In genomic region chr1:172025201-172025904, GRCm38 (mm10) we compare ENCODE assay signal across 10 mouse cellular contexts. TPM values are rescaled to one million over a fixed set of nuclear protein-coding genes. Genes with fewer than 3 reads are reported as not detected.
DNase-seq lines count a peak whose midpoint lies in the region; ATAC-seq and TF ChIP-seq lines count a peak whose summit lies in the region.
"Had no signal": no experiment of that assay in that cellular context is flagged by ENCODE, and none has a peak within 500 bp of the region (broad histone marks: within the 10 kb centered on the region; RNA-seq: fewer than 3 reads in every experiment).

No protein-coding gene starts in this region.

- no peak for TF ChIP-seq POLR2A in cortical plate, adult 2 months (IDR thresholded peaks at IDR 0.05; ENCODE audit: extremely low read depth, insufficient read depth, low read length)

- intact Hi-C loops in gastrocnemius, adult 2 months (cut with DNase I) = no loop called here

- ATAC-seq in heart, embryonic 12.5 days (ENCODE audit: insufficient number of reproducible peaks, low FRiP score) = no peak
- ATAC-seq in forebrain, postnatal 0 days = no peak
- ATAC-seq in midbrain, embryonic 11.5 days (ENCODE audit: low FRiP score) = no peak

- peaks cover 35% of the 10 kb centered on the region for H3K4me1 ChIP-seq in heart, embryonic 12.5 days (replicated peaks)
- peaks cover 3% of the 10 kb centered on the region for H3K4me1 ChIP-seq in cortical plate, adult 2 months (ENCODE audit: control insufficient read depth, insufficient read depth, low read length)
- peaks cover 42% of the 10 kb centered on the region for H3K4me1 ChIP-seq in forebrain, postnatal 0 days (ENCODE audit: insufficient read depth)
- peaks cover 51% of the 10 kb centered on the region for H3K4me1 ChIP-seq in midbrain, embryonic 11.5 days (ENCODE audit: control insufficient read depth, insufficient read depth, low read length)

- WGBS in heart, embryonic 12.5 days = 62% methylated on average over 8 of the region's 8 CpGs
- 8% methylated on average over 8 of the region's 8 CpGs for WGBS in forebrain, postnatal 0 days
- 20% methylated on average over 8 of the region's 8 CpGs for WGBS in midbrain, embryonic 11.5 days

- no peak for DNase-seq in heart, adult 8-10 months (ENCODE audit: low spot score)
- DNase-seq in forebrain, postnatal 0 days = peak; percentile 53
- DNase-seq in midbrain, embryonic 11.5 days (ENCODE audit: low spot score, missing footprints) = peak; percentile 90
- DNase-seq in gastrocnemius, postnatal 25 days = no peak
- no peak for DNase-seq in gastrocnemius, adult 2 months
- DNase-seq in layer of hippocampus, adult 9-10 months (ENCODE audit: low spot score) = no peak
- DNase-seq: embryo, embryonic 11 days had no signal

- no peak overlapping the region for H3K27ac ChIP-seq in heart, embryonic 12.5 days (ENCODE audit: poor library complexity, severe bottlenecking)
- H3K27ac ChIP-seq in cortical plate, adult 2 months (ENCODE audit: insufficient read depth, low read length) = no peak overlapping the region
- H3K27ac ChIP-seq in forebrain, postnatal 0 days (ENCODE audit: low read depth, low read length) = peak overlapping the region; percentile 97
- H3K27ac ChIP-seq in midbrain, embryonic 11.5 days (ENCODE audit: low read depth, low read length) = peak overlapping the region; percentile 32; the same call in 1 of the 2 replicates
- H3K27ac ChIP-seq in gastrocnemius, adult 2 months = no peak overlapping the region

- no peaks in the 10 kb centered on the region for H3K9me3 ChIP-seq in heart, embryonic 12.5 days (replicated peaks)
- H3K9me3 ChIP-seq in forebrain, postnatal 0 days (ENCODE audit: low read length) = no peaks in the 10 kb centered on the region
- no peaks in the 10 kb centered on the region for H3K9me3 ChIP-seq in midbrain, embryonic 11.5 days (ENCODE audit: control insufficient read depth, low read length)

- H3K27me3 ChIP-seq in heart, embryonic 12.5 days (replicated peaks) = no peaks in the 10 kb centered on the region
- no peaks in the 10 kb centered on the region for H3K27me3 ChIP-seq in forebrain, postnatal 0 days (ENCODE audit: insufficient read depth, low read length)
- H3K27me3 ChIP-seq in midbrain, embryonic 11.5 days (ENCODE audit: control insufficient read depth, insufficient read depth, low read length) = no peaks in the 10 kb centered on the region

- peak overlapping the region; percentile 96; the same call in 1 of the 2 replicates for H3K9ac ChIP-seq in heart, embryonic 12.5 days
- H3K9ac ChIP-seq in forebrain, postnatal 0 days = peak overlapping the region; percentile 98
- peak overlapping the region; percentile 98 for H3K9ac ChIP-seq in midbrain, embryonic 11.5 days (ENCODE audit: low read length)

- H3K36me3 ChIP-seq in heart, embryonic 12.5 days = peaks cover 6% of the 10 kb centered on the region; the same call in 1 of the 2 replicates
- peaks cover 3% of the 10 kb centered on the region; the same call in 1 of the 2 replicates for H3K36me3 ChIP-seq in forebrain, postnatal 0 days (ENCODE audit: insufficient read depth)
- no peaks in the 10 kb centered on the region for H3K36me3 ChIP-seq in midbrain, embryonic 11.5 days (ENCODE audit: control insufficient read depth, insufficient read depth, low read length)

- H3K4me2 ChIP-seq in heart, embryonic 12.5 days = peak overlapping the region; percentile 89
- H3K4me2 ChIP-seq in forebrain, postnatal 0 days (ENCODE audit: low read depth) = peak overlapping the region; percentile 73
- peak overlapping the region; percentile 84 for H3K4me2 ChIP-seq in midbrain, embryonic 11.5 days

- TF ChIP-seq CTCF in cortical plate, adult 2 months (IDR thresholded peaks at IDR 0.05; ENCODE audit: extremely low read depth, insufficient read depth, low read length) = no peak
- TF ChIP-seq CTCF in forebrain, postnatal 0 days (IDR thresholded peaks at IDR 0.05; ENCODE audit: low read depth) = no peak
- TF ChIP-seq CTCF in gastrocnemius, adult 2 months (IDR thresholded peaks at IDR 0.05) = no peak

- peak overlapping the region; percentile 95 for H3K4me3 ChIP-seq in heart, embryonic 12.5 days
- peak overlapping the region; percentile 59; the same call in 1 of the 2 replicates for H3K4me3 ChIP-seq in cortical plate, adult 2 months (ENCODE audit: insufficient read depth, low read length)
- H3K4me3 ChIP-seq in forebrain, postnatal 0 days (ENCODE audit: low read depth, low read length) = peak overlapping the region; percentile 97
- peak overlapping the region; percentile 93 for H3K4me3 ChIP-seq in midbrain, embryonic 11.5 days (ENCODE audit: low read depth, low read length)
- H3K4me3 ChIP-seq in gastrocnemius, adult 2 months = no peak overlapping the region

RNA-seq across cellular contexts. Expression of gene Vangl2, which starts 2.9 kb away (rescaled TPM):
- 13.5 and 14.4 TPM in 2 replicates for polyA plus RNA-seq in heart, embryonic 12.5 days (2016; fragmentation: Nextera tagmentation; extraction: Ambion mirVana)
- total RNA-seq in heart, adult 8-10 months (2022) = 1 to 10 TPM in 2 of 4 experiments, under 1 TPM in 2; 0.86 to 1.7 (median 1.1) TPM
- 7.5 and 8.7 TPM in 2 replicates for polyA plus RNA-seq in cortical plate, adult 2 months (2012; rRNA removed)
- 47.2 and 63.4 TPM in 2 replicates for total RNA-seq in forebrain, postnatal 0 days (2014; rRNA removed)
- polyA plus RNA-seq in forebrain, postnatal 0 days (2015; fragmentation: Nextera tagmentation; extraction: Ambion mirVana) = 35.3 and 37.3 TPM in 2 replicates
- 49.3 and 52.9 TPM in 2 replicates for polyA plus RNA-seq in midbrain, embryonic 11.5 days (2014; fragmentation: Nextera tagmentation; extraction: Ambion mirVana)
- total RNA-seq in gastrocnemius, postnatal 25 days (2021) = under 1 TPM; 0.80 to 1.00 TPM
- total RNA-seq in gastrocnemius, adult 2 months (2021) = under 1 TPM; 0.47 to 0.54 TPM

RNA-seq across cellular contexts. Expression of gene Nhlh1, which starts 32.0 kb away (rescaled TPM):
- not detected in 2 replicates for polyA plus RNA-seq in heart, embryonic 12.5 days (2016; fragmentation: Nextera tagmentation; extraction: Ambion mirVana)
- total RNA-seq in heart, adult 8-10 months (2022) = not detected
- polyA plus RNA-seq in cortical plate, adult 2 months (2012; rRNA removed) = 0.52 and 0.57 TPM in 2 replicates
- total RNA-seq in forebrain, postnatal 0 days (2014; rRNA removed) = 0.95 and 1.0 TPM in 2 replicates
- polyA plus RNA-seq in forebrain, postnatal 0 days (2015; fragmentation: Nextera tagmentation; extraction: Ambion mirVana) = 0.20 and 0.47 TPM in 2 replicates
- 10.7 and 11.0 TPM in 2 replicates for polyA plus RNA-seq in midbrain, embryonic 11.5 days (2014; fragmentation: Nextera tagmentation; extraction: Ambion mirVana)
- total RNA-seq in gastrocnemius, postnatal 25 days (2021) = not detected
- not detected for total RNA-seq in gastrocnemius, adult 2 months (2021)
- polyA plus RNA-seq: liver, embryonic 16.5 days had no signal

RNA-seq across cellular contexts. Expression of gene Copa, which starts 57.0 kb away (rescaled TPM):
- 214 and 219 TPM in 2 replicates for polyA plus RNA-seq in heart, embryonic 12.5 days (2016; fragmentation: Nextera tagmentation; extraction: Ambion mirVana)
- total RNA-seq in heart, adult 8-10 months (2022) = 100 to 1,000 TPM; 103 to 115 (median 113) TPM
- 104 and 105 TPM in 2 replicates for polyA plus RNA-seq in cortical plate, adult 2 months (2012; rRNA removed)
- total RNA-seq in forebrain, postnatal 0 days (2014; rRNA removed) = 199 and 241 TPM in 2 replicates
- polyA plus RNA-seq in forebrain, postnatal 0 days (2015; fragmentation: Nextera tagmentation; extraction: Ambion mirVana) = 127 and 151 TPM in 2 replicates
- polyA plus RNA-seq in midbrain, embryonic 11.5 days (2014; fragmentation: Nextera tagmentation; extraction: Ambion mirVana) = 178 and 194 TPM in 2 replicates
- 10 to 100 TPM; 70.6 to 79.4 TPM for total RNA-seq in gastrocnemius, postnatal 25 days (2021)
- 10 to 100 TPM; 88.3 to 90.9 TPM for total RNA-seq in gastrocnemius, adult 2 months (2021)

RNA-seq across cellular contexts. Expression of gene Ncstn, which starts 57.2 kb away (rescaled TPM):
- polyA plus RNA-seq in heart, embryonic 12.5 days (2016; fragmentation: Nextera tagmentation; extraction: Ambion mirVana) = 132 TPM in 2 replicates
- total RNA-seq in heart, adult 8-10 months (2022) = 10 to 100 TPM; 42.1 to 47.9 (median 44.0) TPM
- polyA plus RNA-seq in cortical plate, adult 2 months (2012; rRNA removed) = 89.5 and 90.6 TPM in 2 replicates
- 61.9 and 73.1 TPM in 2 replicates for total RNA-seq in forebrain, postnatal 0 days (2014; rRNA removed)
- 77.1 and 93.9 TPM in 2 replicates for polyA plus RNA-seq in forebrain, postnatal 0 days (2015; fragmentation: Nextera tagmentation; extraction: Ambion mirVana)
- polyA plus RNA-seq in midbrain, embryonic 11.5 days (2014; fragmentation: Nextera tagmentation; extraction: Ambion mirVana) = 107 and 108 TPM in 2 replicates
- 10 to 100 TPM; 25.7 to 27.1 TPM for total RNA-seq in gastrocnemius, postnatal 25 days (2021)
- 10 to 100 TPM; 27.1 to 31.9 TPM for total RNA-seq in gastrocnemius, adult 2 months (2021)

Comparison
In these comparisons a context has a peak if more than half of its experiments do, and no peak if none do; other contexts are left out.
1. H3K27ac ChIP-seq: peak in forebrain, postnatal 0 days (single experiment) and midbrain, embryonic 11.5 days (single experiment); none in heart, embryonic 12.5 days (single experiment), cortical plate, adult 2 months (single experiment) and gastrocnemius, adult 2 months (single experiment).
2. DNase-seq: peak in forebrain, postnatal 0 days (single experiment) and midbrain, embryonic 11.5 days (single experiment); none in heart, adult 8-10 months (single experiment), gastrocnemius, postnatal 25 days (single experiment), gastrocnemius, adult 2 months (single experiment) and layer of hippocampus, adult 9-10 months (single experiment).
3. RNA of gene Vangl2, which starts 2.9 kb away (total RNA-seq): 47.2 to 63.4 TPM in forebrain, postnatal 0 days; 0.86 to 1.7 TPM in heart, adult 8-10 months, 0.80 to 1.00 TPM in gastrocnemius, postnatal 25 days and 0.47 to 0.54 TPM in gastrocnemius, adult 2 months; every median in the first group is over 10 times any median in the second.
4. Peak in every context shown above with its lines, with median percentiles within 50 percentile points of each other: H3K4me2 ChIP-seq and H3K9ac ChIP-seq.